Mouse (Mus musculus) layer of hippocampus, postnatal 36 days (tissue): ENCODE data around the gene Cela2a. TPM values are rescaled to one million over a fixed set of nuclear protein-coding genes. Genes with fewer than 3 reads are reported as not detected.
A peak's percentile ranks its signal among the peaks of the same experiment; 100 is the strongest.
"Not testable (repeated sequence)": the region's sequence is repeated elsewhere in the genome, so short reads cannot be mapped to it uniquely, and the experiment has no call there.

ENCODE experiments used
- DNase-seq, 2 experiments: peaks; one replicate each; pipeline ENCODE4 v3.0.0; 2022
- total RNA-seq, 2 experiments: library from RNA; stranded (reverse); gene quantifications; 2 replicates each; pipeline ENCODE4 v1.2.3; 2021

The Cela2a gene
- total RNA-seq, 2 experiments from 2014 or later = not detected

GRCm38 (mm10) chr4:141797545-141797944 lies 28.4 kb downstream of the Cela2a start:
- DNase-seq = no peak

GRCm38 (mm10) chr4:141796954-141797353 lies 29.0 kb downstream of the Cela2a start:
- DNase-seq = no peak

GRCm38 (mm10) chr4:141796356-141796755 lies 29.6 kb downstream of the Cela2a start:
- no peak for DNase-seq

- DNase-seq = no peak
These were observed 31.8 kb downstream of the Cela2a start for GRCm38 (mm10) chr4:141794152-141794535.

GRCm38 (mm10) chr4:141793282-141794151 lies 32.4 kb downstream of the Cela2a start, which contains the start of gene Casp9:
TSS of gene Casp9 (plus strand) at chr4:141793612.
- DNase-seq = peak; percentile 94 to 96

- no peak for DNase-seq
These were observed 33.2 kb downstream of the Cela2a start for GRCm38 (mm10) chr4:141792554-141793281.

- no peak for DNase-seq
These were observed 34.0 kb downstream of the Cela2a start for GRCm38 (mm10) chr4:141791951-141792350.

- DNase-seq = no peak
These were observed 34.5 kb downstream of the Cela2a start for GRCm38 (mm10) chr4:141791486-141791885.

GRCm38 (mm10) chr4:141790524-141790990 lies 35.4 kb downstream of the Cela2a start, which contains the start of gene Dnajc16:
TSS of gene Dnajc16 (minus strand) at chr4:141790931.
- DNase-seq = peak; percentile 97

GRCm38 (mm10) chr4:141789564-141790218 lies 36.3 kb downstream of the Cela2a start:
- DNase-seq = no peak

- DNase-seq = no peak
These were observed 38.5 kb downstream of the Cela2a start for GRCm38 (mm10) chr4:141787462-141787861.

GRCm38 (mm10) chr4:141787046-141787445 lies 38.9 kb downstream of the Cela2a start:
- DNase-seq = no peak

GRCm38 (mm10) chr4:141786141-141786540 lies 39.8 kb downstream of the Cela2a start:
- DNase-seq = no peak

GRCm38 (mm10) chr4:141784835-141785234 lies 41.1 kb downstream of the Cela2a start:
- DNase-seq = no peak

- no peak for DNase-seq
These were observed 44.6 kb downstream of the Cela2a start for GRCm38 (mm10) chr4:141781201-141781985.

GRCm38 (mm10) chr4:141779828-141780227 lies 46.1 kb downstream of the Cela2a start:
- peak; percentile 72 to 73 for DNase-seq

GRCm38 (mm10) chr4:141773019-141773418 lies 52.9 kb downstream of the Cela2a start:
- not testable (repeated sequence) for DNase-seq

GRCm38 (mm10) chr4:141771823-141772222 lies 54.1 kb downstream of the Cela2a start:
- DNase-seq = no peak

GRCm38 (mm10) chr4:141769501-141770160 lies 56.3 kb downstream of the Cela2a start:
- no peak for DNase-seq

GRCm38 (mm10) chr4:141767353-141768036 lies 58.5 kb downstream of the Cela2a start:
- peak; percentile 28 to 30 for DNase-seq
